Mouse (Mus musculus) liver, postnatal 0 days (tissue): ENCODE measurements around the gene Slc25a18.

ENCODE experiments used
- CTCF ChIP-seq: sonication (generic); IDR thresholded peaks from 2 replicates; pipeline ENCODE4 v1.5.1; 2016; ENCODE audit warnings: antibody characterized with exemption, low read depth
- EP300 ChIP-seq: IDR thresholded peaks from 2 replicates; pipeline ENCODE4 v1.6.1; 2016; ENCODE audit warnings: antibody characterized with exemption, low read depth, mild to moderate bottlenecking

DNA sequence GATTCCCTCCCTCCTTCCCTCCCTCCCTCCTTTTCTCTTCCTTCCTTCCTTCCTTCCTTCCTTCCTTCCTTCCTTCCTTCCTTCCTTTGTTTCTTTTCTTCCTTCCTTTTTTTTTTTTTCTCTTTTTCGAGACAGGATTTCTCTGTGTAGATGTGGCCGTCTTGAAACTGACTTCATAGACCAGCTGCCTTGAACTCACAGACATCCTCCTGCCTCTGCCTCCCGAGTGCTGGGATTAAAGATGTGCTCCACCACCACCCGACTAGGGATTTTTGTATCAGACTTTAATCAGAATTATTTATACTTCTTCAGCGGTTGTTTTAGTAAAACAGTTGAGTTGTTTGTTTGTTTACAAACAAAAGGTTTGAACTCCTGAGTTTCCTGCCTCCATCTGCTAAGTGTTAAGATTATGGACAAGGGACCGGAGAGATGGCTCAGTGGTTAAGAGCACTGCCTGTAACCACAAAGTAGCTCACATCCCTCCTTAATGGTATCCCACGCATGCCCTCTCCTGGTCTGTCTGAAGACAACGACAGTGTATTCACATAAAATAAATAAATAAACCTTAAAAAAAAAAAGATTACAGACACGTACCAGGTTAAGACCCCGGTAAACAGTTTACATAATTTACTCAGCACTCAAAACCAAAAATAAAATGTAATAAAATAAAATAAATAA is 49.7 kb downstream of the Slc25a18 start:
- peak; percentile 38 for TF ChIP-seq CTCF
- no peak for TF ChIP-seq EP300
